Mouse (Mus musculus) intestine, embryonic 14.5 days (tissue): Measurements from ENCODE around the gene Clec9a. TPM values are rescaled to one million over a fixed set of nuclear protein-coding genes. Genes with fewer than 3 reads are reported as not detected.

Experiments used
- ATAC-seq: fragments of 200-750 bp; cut with Nextera tagmentation; replicated peaks from 2 replicates; pipeline ENCODE4 v1.8.0; 2017; ENCODE audit warnings: low read depth, moderate number of reproducible peaks, moderate TSS enrichment, moderate library complexity; ENCODE audit not compliant: low FRiP score, low TSS enrichment
- DNase-seq: peaks from one replicate; pipeline ENCODE4 v3.0.0-alpha.2; 2018; ENCODE audit warnings: low spot score
- H3K27ac ChIP-seq: fragments of 300-500 bp; sonication (generic); 2 replicates; pipeline ENCODE4 v1.5.1; 2014; ENCODE audit warnings: low read depth, mild to moderate bottlenecking, control low read depth
- H3K27me3 ChIP-seq: fragments of 300-500 bp; sonication (generic); replicated peaks from 2 replicates; pipeline ENCODE4 v1.6.1; 2014; ENCODE audit warnings: low read length, control low read depth; ENCODE audit not compliant: control insufficient read depth, insufficient read depth
- H3K36me3 ChIP-seq: fragments of 300-500 bp; sonication (generic); 2 replicates; pipeline ENCODE4 v1.6.1; 2014; ENCODE audit warnings: low read length, control low read depth; ENCODE audit not compliant: control insufficient read depth, insufficient read depth
- H3K4me1 ChIP-seq: fragments of 300-500 bp; sonication (generic); replicated peaks from 2 replicates; pipeline ENCODE4 v1.6.1; 2014; ENCODE audit warnings: low read length, control low read depth, mixed read lengths; ENCODE audit not compliant: control insufficient read depth, insufficient read depth
- H3K4me2 ChIP-seq: fragments of 300-500 bp; sonication (generic); 2 replicates; pipeline ENCODE4 v1.6.1; 2014; ENCODE audit warnings: low read length
- H3K4me3 ChIP-seq: fragments of 300-500 bp; sonication (generic); 2 replicates; pipeline ENCODE4 v1.5.1; 2014; ENCODE audit warnings: low read depth, low read length, control low read depth, mixed read lengths
- H3K9ac ChIP-seq: fragments of 300-500 bp; sonication (generic); 2 replicates; pipeline ENCODE4 v1.6.1; 2014; ENCODE audit warnings: mild to moderate bottlenecking, low read length
- H3K9me3 ChIP-seq: fragments of 300-500 bp; sonication (generic); 2 replicates; pipeline ENCODE4 v1.6.1; 2016; ENCODE audit warnings: low read length, control low read depth; ENCODE audit not compliant: control insufficient read depth
- WGBS: fragments of 180-500 bp; shearing (Covaris S2); extraction: QIAGEN DNeasy Blood & Tissue Kit; methylation state at CpG from one replicate; pipeline ENCODE4 v1.1.7; 2014; 5-methylcytosine and 5-hydroxymethylcytosine counted together
- polyA plus RNA-seq: library from polyadenylated mRNA; unstranded; fragments of >200 nt; fragmentation: Nextera tagmentation; extraction: Ambion mirVana; gene quantifications from 2 replicates; pipeline ENCODE4 v1.2.1, GENCODE M21; 2014

Clec9a gene
- polyA plus RNA-seq, 1 experiment from 2014 or later: 0.24 TPM

- no peaks in the 10 kb centered on the region for H3K36me3 ChIP-seq
- H3K4me2 ChIP-seq: no peak overlapping the region
- no peak overlapping the region for H3K27ac ChIP-seq
- no peak overlapping the region for H3K9ac ChIP-seq
- H3K4me1 ChIP-seq: no peaks in the 10 kb centered on the region
- 88% methylated on average over 3 of the region's 3 CpGs for whole genome bisulfite sequencing
- no peaks in the 10 kb centered on the region for H3K27me3 ChIP-seq
- no peak overlapping the region for H3K4me3 ChIP-seq
- H3K9me3 ChIP-seq: no peaks in the 10 kb centered on the region
- DNase-seq (no peak), ATAC-seq (no peak)
Measured at GRCm38 (mm10) chr6:129436025-129436424, 27.4 kb downstream of the Clec9a start.

GRCm38 (mm10) chr6:129438033-129438432 lies 29.4 kb downstream of the Clec9a start:
- Histone ChIP-seq H3K9ac (no peak overlapping the region), H3K27ac (no peak overlapping the region), H3K27me3 (no peaks in the 10 kb centered on the region), H3K4me2 (no peak overlapping the region), H3K9me3 (no peaks in the 10 kb centered on the region), H3K4me3 (no peak overlapping the region), H3K4me1 (no peaks in the 10 kb centered on the region), H3K36me3 (no peaks in the 10 kb centered on the region)
- no peak for ATAC-seq
- WGBS: 80% methylated on average over 2 of the region's 2 CpGs
- no peak for DNase-seq

GRCm38 (mm10) chr6:129449743-129450142 lies 41.1 kb downstream of the Clec9a start:
- no peaks in the 10 kb centered on the region for H3K9me3 ChIP-seq
- H3K4me3 ChIP-seq: no peak overlapping the region
- H3K27me3 ChIP-seq: no peaks in the 10 kb centered on the region
- H3K36me3 ChIP-seq: no peaks in the 10 kb centered on the region
- ATAC-seq (no peak), DNase-seq (no peak)
- H3K27ac ChIP-seq: no peak overlapping the region
- no peaks in the 10 kb centered on the region for H3K4me1 ChIP-seq
- WGBS: 76% methylated on average over 6 of the region's 6 CpGs
- H3K9ac ChIP-seq: no peak overlapping the region
- H3K4me2 ChIP-seq: no peak overlapping the region

GRCm38 (mm10) chr6:129451411-129452039 lies 42.9 kb downstream of the Clec9a start, which contains the start of gene Clec1a:
Gene Clec1a (minus strand): TSS chr6:129452000.
- Histone ChIP-seq H3K4me2 (0 out of 2 replicates have a peak within 1 kb of the TSS, but pooled peaks have one; percentile 6), H3K9ac (no peak within 1 kb of the TSS)
- ATAC-seq: no peak

GRCm38 (mm10) chr6:129471386-129471785 lies 62.7 kb downstream of the Clec9a start:
- Histone ChIP-seq H3K4me3 (no peak overlapping the region), H3K27ac (no peak overlapping the region), H3K9ac (no peak overlapping the region), H3K36me3 (no peaks in the 10 kb centered on the region), H3K27me3 (no peaks in the 10 kb centered on the region), H3K4me1 (no peaks in the 10 kb centered on the region), H3K4me2 (no peak overlapping the region), H3K9me3 (no peaks in the 10 kb centered on the region)
- 92% methylated on average over 6 of the region's 6 CpGs for WGBS
- no peak for ATAC-seq
- DNase-seq: no peak

More at GRCm38 (mm10) chr6:129451411-129452039, 42.9 kb downstream of the Clec9a start, which contains the start of gene Clec1a:
- Histone ChIP-seq H3K9me3 (no peaks in the 10 kb centered on the region), H3K4me3 (no peak within 1 kb of the TSS), H3K27ac (no peak within 1 kb of the TSS), H3K36me3 (no peaks in the 10 kb centered on the region), H3K4me1 (no peaks in the 10 kb centered on the region), H3K27me3 (no peaks in the 10 kb centered on the region)
- WGBS: 51% methylated on average over 13 of the region's 13 CpGs
- DNase-seq: no peak

GRCm38 (mm10) chr6:129472627-129473026 lies 64.0 kb downstream of the Clec9a start:
- no peak for ATAC-seq
- Histone ChIP-seq H3K4me1 (no peaks in the 10 kb centered on the region), H3K27me3 (no peaks in the 10 kb centered on the region), H3K9ac (no peak overlapping the region), H3K4me2 (no peak overlapping the region), H3K36me3 (no peaks in the 10 kb centered on the region), H3K4me3 (no peak overlapping the region), H3K9me3 (no peaks in the 10 kb centered on the region), H3K27ac (no peak overlapping the region)
- no peak for DNase-seq
- WGBS: 83% methylated on average over 5 of the region's 5 CpGs

Other genes with a start within 250 kb of the Clec9a start
- 0.43 and 0.89 TPM in 2 replicates for gene Clec2d, start 228.2 kb upstream of the Clec9a start, polyA plus RNA-seq
- gene Cd69, start 133.4 kb upstream of the Clec9a start, polyA plus RNA-seq: 0.51 TPM in 1 of 2 replicates, not detected in the other
- gene 4922502D21Rik, start 77.1 kb upstream of the Clec9a start, polyA plus RNA-seq: not detected in 2 replicates
- gene Clec12a, start 66.2 kb upstream of the Clec9a start, polyA plus RNA-seq: 0.90 and 1.0 TPM in 2 replicates
- gene Clec12b, start 23.0 kb upstream of the Clec9a start, polyA plus RNA-seq: not detected in 2 replicates
- 1.2 and 1.7 TPM in 2 replicates for gene Clec1b, start 11.6 kb upstream of the Clec9a start, polyA plus RNA-seq
- 3.4 and 4.5 TPM in 2 replicates for gene Clec1a, start 43.1 kb downstream of the Clec9a start, polyA plus RNA-seq
- gene Olr1, start 98.3 kb downstream of the Clec9a start, polyA plus RNA-seq: 0.16 TPM in 1 of 2 replicates, not detected in the other
- gene Tmem52b, start 103.7 kb downstream of the Clec9a start, polyA plus RNA-seq: 0.23 TPM in 2 replicates
- 15.8 and 16.5 TPM in 2 replicates for gene Gabarapl1, start 124.3 kb downstream of the Clec9a start, polyA plus RNA-seq
- gene Klre1, start 169.0 kb downstream of the Clec9a start, polyA plus RNA-seq: not detected in 2 replicates
- gene Klrd1, start 182.9 kb downstream of the Clec9a start, polyA plus RNA-seq: 0.69 and 0.97 TPM in 2 replicates
- 0.19 and 0.43 TPM in 2 replicates for gene Klrk1, start 215.0 kb downstream of the Clec9a start, polyA plus RNA-seq
- not detected in 2 replicates for gene Klrc3, start 234.5 kb downstream of the Clec9a start, polyA plus RNA-seq